Mouse (Mus musculus): Measurements from ENCODE around the gene Taok3. TPM values are rescaled to one million over a fixed set of nuclear protein-coding genes. Genes with fewer than 3 reads are reported as not detected.

Taok3 gene
- polyA plus RNA-seq, 1 experiment from 2014 or later, result 40.4 TPM

- Histone ChIP-seq H3K36me3 (ENCODE audit: control insufficient read depth, insufficient read depth) (no peaks in the 10 kb centered on the region), H3K9me3 (ENCODE audit: control insufficient read depth) (no peaks in the 10 kb centered on the region), H3K4me3 (ENCODE audit: low read depth, low read length) (peak overlapping the region; percentile 79; the same call in 1 of the 2 replicates), H3K4me2 (replicated peaks; ENCODE audit: low read depth) (peak overlapping the region; percentile 68), H3K4me1 (replicated peaks; ENCODE audit: control insufficient read depth, insufficient read depth, low read length) (no peaks in the 10 kb centered on the region; the same call in 1 of the 2 replicates), H3K27me3 (replicated peaks; ENCODE audit: control insufficient read depth, insufficient read depth, low read length) (no peaks in the 10 kb centered on the region), H3K27ac (ENCODE audit: low read depth, low read length) (peak overlapping the region; percentile 95; the same call in 1 of the 2 replicates), H3K9ac (ENCODE audit: low read depth, low read length) (no peak overlapping the region)
- no peak for ATAC-seq
- 27% methylated on average over 8 of the region's 8 CpGs for WGBS
- no peak for TF ChIP-seq CTCF (IDR thresholded peaks at IDR 0.05; ENCODE audit: low read depth)
Measured at GRCm38 (mm10) chr5:117118850-117119249, 1.1 kb upstream of the Taok3 start.

- under 1% methylated on average over 40 of the region's 40 CpGs for WGBS
- ATAC-seq, result no peak
- Histone ChIP-seq H3K27ac (ENCODE audit: low read depth, low read length) (peak overlapping the region; percentile 82), H3K4me3 (ENCODE audit: low read depth, low read length) (peak overlapping the region; percentile 79), H3K36me3 (ENCODE audit: control insufficient read depth, insufficient read depth) (no peaks in the 10 kb centered on the region), H3K4me1 (replicated peaks; ENCODE audit: control insufficient read depth, insufficient read depth, low read length) (no peaks in the 10 kb centered on the region; the same call in 1 of the 2 replicates), H3K4me2 (replicated peaks; ENCODE audit: low read depth) (peak overlapping the region; percentile 68), H3K9ac (ENCODE audit: low read depth, low read length) (peak overlapping the region; percentile 73), H3K9me3 (ENCODE audit: control insufficient read depth) (no peaks in the 10 kb centered on the region), H3K27me3 (replicated peaks; ENCODE audit: control insufficient read depth, insufficient read depth, low read length) (no peaks in the 10 kb centered on the region)
- TF ChIP-seq CTCF (IDR thresholded peaks at IDR 0.05; ENCODE audit: low read depth), result peak; percentile 11; the same call in 1 of the 2 replicates
Measured at GRCm38 (mm10) chr5:117120489-117121466, 849 bp downstream of the Taok3 start.

GRCm38 (mm10) chr5:117121657-117122056, 1.7 kb downstream of the Taok3 start:
- H3K27ac ChIP-seq (ENCODE audit: low read depth, low read length), result peak overlapping the region; percentile 35; the same call in 1 of the 2 replicates
- no peaks in the 10 kb centered on the region for H3K9me3 ChIP-seq (ENCODE audit: control insufficient read depth)
- H3K9ac ChIP-seq (ENCODE audit: low read depth, low read length), result peak overlapping the region; percentile 73; the same call in 1 of the 2 replicates
- peak overlapping the region; percentile 79 for H3K4me3 ChIP-seq (ENCODE audit: low read depth, low read length)
- no peaks in the 10 kb centered on the region for H3K27me3 ChIP-seq (replicated peaks; ENCODE audit: control insufficient read depth, insufficient read depth, low read length)
- WGBS, result 9% methylated on average over 2 of the region's 2 CpGs
- no peaks in the 10 kb centered on the region for H3K36me3 ChIP-seq (ENCODE audit: control insufficient read depth, insufficient read depth)
- H3K4me2 ChIP-seq (replicated peaks; ENCODE audit: low read depth), result peak overlapping the region; percentile 68
- no peaks in the 10 kb centered on the region; the same call in 1 of the 2 replicates for H3K4me1 ChIP-seq (replicated peaks; ENCODE audit: control insufficient read depth, insufficient read depth, low read length)
- no peak for TF ChIP-seq CTCF (IDR thresholded peaks at IDR 0.05; ENCODE audit: low read depth)
- ATAC-seq, result no peak

- peak overlapping the region; percentile 82 for H3K27ac ChIP-seq (ENCODE audit: low read depth, low read length)
- H3K4me1 ChIP-seq (replicated peaks; ENCODE audit: control insufficient read depth, insufficient read depth, low read length), result no peaks in the 10 kb centered on the region; the same call in 1 of the 2 replicates
- 21% methylated on average over 6 of the region's 6 CpGs for WGBS
- no peaks in the 10 kb centered on the region for H3K36me3 ChIP-seq (ENCODE audit: control insufficient read depth, insufficient read depth)
- ATAC-seq, result peak; percentile 5; the same call in 1 of the 2 replicates
- no peak for TF ChIP-seq CTCF (IDR thresholded peaks at IDR 0.05; ENCODE audit: low read depth)
- no peak overlapping the region for H3K9ac ChIP-seq (ENCODE audit: low read depth, low read length)
- no peak overlapping the region; the same call in 1 of the 2 replicates for H3K4me2 ChIP-seq (replicated peaks; ENCODE audit: low read depth)
- no peak overlapping the region for H3K4me3 ChIP-seq (ENCODE audit: low read depth, low read length)
- no peaks in the 10 kb centered on the region for H3K9me3 ChIP-seq (ENCODE audit: control insufficient read depth)
- H3K27me3 ChIP-seq (replicated peaks; ENCODE audit: control insufficient read depth, insufficient read depth, low read length), result no peaks in the 10 kb centered on the region
Measured at GRCm38 (mm10) chr5:117123102-117123501, 3.2 kb downstream of the Taok3 start.

GRCm38 (mm10) chr5:117123840-117124239, 3.9 kb downstream of the Taok3 start:
- 63% methylated on average over 4 of the region's 4 CpGs for WGBS
- H3K4me1 ChIP-seq (replicated peaks; ENCODE audit: control insufficient read depth, insufficient read depth, low read length), result no peaks in the 10 kb centered on the region; the same call in 1 of the 2 replicates
- H3K4me3 ChIP-seq (ENCODE audit: low read depth, low read length), result no peak overlapping the region
- H3K36me3 ChIP-seq (ENCODE audit: control insufficient read depth, insufficient read depth), result no peaks in the 10 kb centered on the region
- H3K27ac ChIP-seq (ENCODE audit: low read depth, low read length), result peak overlapping the region; percentile 54; the same call in 1 of the 2 replicates
- no peak for TF ChIP-seq CTCF (IDR thresholded peaks at IDR 0.05; ENCODE audit: low read depth)
- H3K4me2 ChIP-seq (replicated peaks; ENCODE audit: low read depth), result no peak overlapping the region
- no peaks in the 10 kb centered on the region for H3K27me3 ChIP-seq (replicated peaks; ENCODE audit: control insufficient read depth, insufficient read depth, low read length)
- H3K9ac ChIP-seq (ENCODE audit: low read depth, low read length), result no peak overlapping the region
- ATAC-seq, result no peak
- no peaks in the 10 kb centered on the region for H3K9me3 ChIP-seq (ENCODE audit: control insufficient read depth)
